Mouse (Mus musculus) small intestine, adult 2 months (tissue): ENCODE results near the gene Miip.

Experiments
- CTCF ChIP-seq: fragments of 200-500 bp; IDR thresholded peaks from 2 replicates; pipeline ENCODE4 v1.5.1; 2012; ENCODE audit warnings: low read depth, mild to moderate bottlenecking, control low read depth, inconsistent platforms, low read length, moderate library complexity, mixed read lengths; ENCODE audit not compliant: insufficient replicate concordance, insufficient read length; ENCODE audit errors: extremely low read depth
- POLR2A ChIP-seq: fragments of 200-500 bp; IDR thresholded peaks from 2 replicates; pipeline ENCODE4 v1.6.1; 2012; ENCODE audit warnings: low read depth, mild to moderate bottlenecking, control low read depth, inconsistent platforms, low read length, moderate library complexity

DNA sequence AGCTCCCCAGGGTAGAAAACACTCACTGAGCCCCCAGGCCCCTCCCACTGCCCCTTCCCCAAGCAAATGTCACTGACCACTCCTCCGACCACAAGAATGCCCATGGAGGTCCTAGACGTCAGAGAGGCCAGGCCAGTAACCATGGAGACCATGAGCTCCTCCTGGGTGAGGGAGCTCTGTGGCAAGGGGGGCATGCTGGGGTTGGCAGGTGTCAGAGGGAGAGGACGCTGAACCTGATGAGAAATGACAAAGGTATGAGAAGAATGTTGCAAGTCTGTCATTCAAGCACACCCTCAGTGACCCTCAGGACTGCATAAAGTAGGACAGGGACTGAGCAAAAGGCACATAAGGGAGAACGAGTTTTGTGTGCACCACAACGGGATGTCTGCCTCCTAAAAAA lies 11.2 kb upstream of the Miip start:
- TF ChIP-seq CTCF (no peak), POLR2A (no peak)
